Mouse (Mus musculus): ENCODE measurements around the gene Cmklr1.

The Cmklr1 gene

DNA sequence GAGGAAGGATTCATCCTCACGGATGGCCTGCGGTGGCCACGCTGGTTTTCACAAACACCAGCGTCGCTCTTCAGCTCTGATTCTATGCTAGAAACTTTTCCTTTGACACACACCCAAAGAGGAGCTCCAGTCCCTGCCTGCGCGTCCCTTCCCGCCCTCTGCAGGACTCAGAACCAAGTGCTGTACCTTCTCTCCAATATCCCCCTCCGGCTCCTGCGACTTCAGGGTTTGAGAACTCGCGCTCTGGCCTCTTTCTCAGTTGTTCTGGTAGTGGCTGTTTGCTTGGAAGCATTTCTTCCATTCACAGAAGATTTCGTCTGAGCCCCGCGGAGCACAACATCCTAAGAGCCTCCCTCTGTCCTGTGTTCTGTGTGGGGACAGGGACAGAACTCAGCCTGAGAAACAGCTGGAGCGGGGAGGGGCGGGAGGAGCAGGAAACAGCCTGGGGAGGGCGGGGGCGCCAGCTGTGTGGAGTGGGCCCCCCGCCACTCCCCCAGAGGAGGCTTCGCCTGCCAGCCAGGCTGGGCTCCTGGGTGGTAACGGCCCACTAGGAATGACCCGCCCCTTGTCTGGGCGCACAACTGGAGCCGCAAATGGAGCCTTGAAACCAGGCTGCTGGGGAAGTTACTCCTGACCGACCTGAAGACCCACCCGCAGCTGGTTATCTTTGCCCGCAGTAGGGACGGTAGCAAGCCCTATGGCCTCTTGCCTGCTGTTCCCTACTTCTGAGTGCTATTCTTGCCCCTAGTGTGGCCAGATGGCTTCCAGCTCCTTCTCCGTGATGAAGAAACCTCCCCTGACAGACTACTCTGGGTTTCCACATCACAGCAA is at the start of gene Cmklr1:
Gene Cmklr1, minus strand, starts transcription at position 392 of the 831 bp plus-strand sequence.
- DNase-seq (ENCODE audit: low spot score in 2 of 2) = no peak

DNA sequence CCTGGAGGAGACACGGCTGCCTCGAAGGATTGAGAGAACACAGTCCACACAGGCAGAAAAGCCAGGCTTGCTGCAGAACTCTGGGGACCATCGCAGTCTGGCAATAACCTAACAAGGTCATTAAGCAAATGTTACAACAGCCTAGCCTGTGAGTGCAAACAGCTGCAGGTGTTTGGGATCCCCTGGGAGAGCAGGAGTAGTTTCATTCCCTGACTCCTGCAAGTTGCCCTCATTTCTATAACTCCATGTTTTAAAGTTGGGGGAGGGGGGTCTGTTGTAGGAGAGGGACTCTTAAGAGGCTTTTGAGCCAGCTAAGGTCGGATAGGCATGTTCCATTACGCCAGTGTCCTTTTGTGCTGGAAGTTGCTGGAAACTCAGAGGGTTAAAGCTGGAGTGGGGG is 44.2 kb upstream of the Cmklr1 start:
- DNase-seq (ENCODE audit: low spot score in 2 of 2) = no peak

DNA sequence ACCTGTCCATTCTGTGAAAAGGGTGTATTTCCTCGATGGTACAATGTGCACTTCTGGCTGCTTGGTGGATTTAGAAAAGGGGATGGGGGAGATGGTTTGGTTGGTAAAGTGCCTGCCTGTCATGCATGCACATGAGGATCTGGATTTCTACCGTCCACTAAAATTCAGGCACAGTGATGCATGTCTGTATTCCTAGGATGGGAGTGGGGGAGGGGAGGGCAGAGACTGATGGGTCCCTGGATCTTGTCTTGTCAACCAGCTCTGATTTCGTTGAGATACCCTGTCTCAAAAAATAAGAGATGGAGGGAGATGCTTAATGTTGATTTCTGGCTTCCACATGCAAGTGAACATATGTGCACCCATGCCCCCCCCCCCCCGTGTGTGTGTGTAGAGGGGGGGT is 43.8 kb upstream of the Cmklr1 start:
- DNase-seq (ENCODE audit: low spot score in 2 of 2) = no peak

DNA sequence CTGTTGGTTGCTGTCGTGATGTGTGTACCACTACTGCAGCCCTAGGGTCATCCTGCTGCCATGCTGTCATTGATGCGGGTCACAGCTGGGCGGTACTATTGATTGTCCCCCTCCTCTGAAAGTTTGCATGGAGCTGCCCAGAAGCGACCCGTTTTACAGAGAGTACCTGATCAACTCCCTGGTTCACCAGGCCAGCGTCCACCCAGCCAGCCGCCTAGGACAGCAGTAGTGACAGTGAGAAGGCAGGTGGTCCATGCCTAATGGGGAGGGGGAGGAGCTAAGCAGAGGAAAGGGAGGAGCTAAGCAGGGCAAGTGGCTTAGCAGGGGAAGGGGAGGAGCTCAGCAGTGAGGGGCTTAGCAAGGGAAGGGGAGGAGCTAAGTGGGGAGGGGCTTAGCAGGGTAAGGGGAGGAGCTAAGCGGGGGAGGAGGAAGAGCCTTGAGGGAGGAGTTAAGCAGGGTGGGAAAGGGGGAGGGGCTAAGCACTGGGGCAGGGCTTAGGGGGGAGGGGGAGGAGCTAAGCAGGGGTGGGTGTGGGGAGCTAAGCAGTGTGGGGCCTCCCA is 43.0 kb upstream of the Cmklr1 start:
- no peak for DNase-seq (ENCODE audit: low spot score in 2 of 2)

DNA sequence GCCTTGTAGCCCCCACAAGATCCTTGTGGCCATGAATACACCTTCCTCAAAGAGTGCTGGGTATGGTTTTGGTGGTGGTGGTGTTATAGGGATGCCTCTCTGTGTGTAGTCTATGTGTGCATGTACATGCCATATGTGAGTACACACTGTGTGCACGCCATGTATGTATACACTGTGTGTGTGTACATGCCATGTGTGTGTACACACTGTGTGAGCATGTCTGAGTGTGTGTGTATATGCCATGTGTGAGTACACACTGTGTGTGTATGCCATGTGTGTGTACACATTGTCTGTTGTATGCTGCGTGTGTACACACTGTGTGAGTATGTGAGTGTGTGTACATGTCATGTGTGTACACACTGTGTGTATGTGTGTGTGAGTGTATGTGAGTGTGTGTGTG is 40.6 kb upstream of the Cmklr1 start:
- no peak for DNase-seq (ENCODE audit: low spot score in 2 of 2)

DNA sequence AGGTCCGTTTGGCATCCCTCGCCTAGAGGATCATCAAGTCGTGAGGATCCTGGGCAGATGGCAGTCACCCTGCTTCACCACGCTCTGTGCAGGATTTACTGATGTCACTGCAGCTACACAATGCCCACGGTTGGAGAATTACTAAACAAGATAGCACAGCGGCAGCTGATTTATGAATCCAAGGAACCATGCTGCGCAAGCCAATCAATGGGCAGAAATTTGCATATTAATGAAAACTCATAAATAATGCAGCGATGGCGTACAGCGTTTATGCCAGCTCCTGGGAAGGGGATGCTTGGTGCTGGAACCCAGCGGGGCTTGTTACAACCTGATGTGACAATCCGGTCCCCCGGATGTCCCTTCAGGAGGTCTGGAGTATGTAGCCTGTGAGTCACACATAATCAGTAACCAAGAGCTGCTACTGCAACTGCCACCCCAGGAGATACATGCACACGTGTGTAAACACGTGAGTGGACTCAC is 39.9 kb upstream of the Cmklr1 start:
- no peak for DNase-seq (ENCODE audit: low spot score in 2 of 2)

DNA sequence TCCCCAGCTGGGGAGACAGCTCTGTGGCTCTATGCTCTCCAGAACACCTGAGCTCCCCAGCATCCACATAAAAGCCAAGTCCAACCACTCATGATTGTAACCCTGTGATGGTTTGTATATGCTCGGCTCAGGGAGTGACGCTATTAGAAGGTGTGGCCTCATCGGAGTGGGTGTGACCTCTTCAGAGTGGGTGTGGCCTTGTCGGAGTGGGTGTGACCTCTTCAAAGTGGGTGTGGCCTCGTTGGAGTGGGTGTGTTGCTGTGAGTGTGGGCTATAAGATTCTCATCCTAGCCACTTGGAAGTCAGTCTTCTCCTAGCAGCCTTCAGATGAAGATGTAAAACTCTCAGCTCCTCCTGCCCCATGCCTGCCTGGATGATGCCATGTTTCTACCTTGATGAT is 37.3 kb upstream of the Cmklr1 start:
- no peak for DNase-seq (ENCODE audit: low spot score in 2 of 2)

DNA sequence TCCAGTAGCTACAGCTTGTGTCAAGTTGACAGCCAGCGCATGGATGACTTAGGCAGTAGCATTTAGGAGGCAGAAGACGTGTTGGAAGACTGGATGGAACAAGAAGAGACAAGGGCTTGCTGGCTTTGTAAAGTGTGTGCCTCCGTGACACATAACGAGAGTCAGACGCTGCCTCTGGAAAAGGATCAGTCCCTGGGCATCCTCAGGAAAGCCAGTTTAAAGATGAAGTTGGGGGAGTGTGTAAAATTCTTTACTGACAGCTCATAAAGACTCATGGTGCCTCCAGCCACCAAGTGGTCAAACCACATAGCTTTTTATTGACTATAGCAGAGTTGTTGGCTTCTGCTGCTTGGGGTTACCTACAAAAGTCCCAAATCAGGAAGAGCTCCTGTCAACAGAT is 35.2 kb upstream of the Cmklr1 start:
- DNase-seq (ENCODE audit: low spot score in 2 of 2) = no peak

DNA sequence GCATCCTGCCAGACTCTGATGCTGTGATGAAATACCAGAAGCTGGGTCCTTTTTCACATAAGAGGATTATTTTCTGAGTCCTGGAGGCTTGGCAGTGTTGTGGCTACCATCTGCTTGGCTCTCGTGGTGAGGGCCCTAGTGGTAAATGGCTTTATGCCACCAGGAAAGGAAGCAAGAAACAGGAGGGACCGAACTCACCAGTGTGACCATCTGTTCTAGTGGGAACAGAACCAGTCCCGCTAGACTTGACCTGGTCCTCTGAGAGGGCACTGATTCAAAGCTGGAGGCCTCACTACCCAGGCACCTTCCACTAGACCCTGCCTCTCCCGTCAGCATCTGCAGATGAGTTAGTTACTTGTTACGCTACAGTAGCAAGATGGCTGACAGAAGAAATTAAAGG is 33.0 kb upstream of the Cmklr1 start:
- no peak for DNase-seq (ENCODE audit: low spot score in 2 of 2)

DNA sequence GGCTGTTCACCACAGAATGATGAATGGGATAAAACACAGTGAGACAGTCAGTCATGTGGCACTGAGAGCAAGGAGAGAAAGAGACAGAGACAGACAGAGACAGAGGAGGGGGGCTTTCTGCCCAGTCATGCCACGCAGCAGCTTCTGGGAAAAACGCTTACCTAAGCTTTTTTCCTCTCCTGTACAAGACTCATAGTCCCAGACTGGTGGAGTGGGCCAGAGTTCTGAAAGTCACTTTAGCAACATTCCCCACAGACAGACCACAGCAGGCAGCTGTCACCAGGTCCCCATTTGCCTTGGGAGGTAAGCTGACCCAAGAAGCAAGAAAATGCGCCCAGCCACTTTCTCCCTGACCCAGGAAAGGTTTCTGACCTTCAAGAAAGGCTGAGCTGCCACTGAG is 32.2 kb upstream of the Cmklr1 start:
- no peak for DNase-seq (ENCODE audit: low spot score in 2 of 2)

DNA sequence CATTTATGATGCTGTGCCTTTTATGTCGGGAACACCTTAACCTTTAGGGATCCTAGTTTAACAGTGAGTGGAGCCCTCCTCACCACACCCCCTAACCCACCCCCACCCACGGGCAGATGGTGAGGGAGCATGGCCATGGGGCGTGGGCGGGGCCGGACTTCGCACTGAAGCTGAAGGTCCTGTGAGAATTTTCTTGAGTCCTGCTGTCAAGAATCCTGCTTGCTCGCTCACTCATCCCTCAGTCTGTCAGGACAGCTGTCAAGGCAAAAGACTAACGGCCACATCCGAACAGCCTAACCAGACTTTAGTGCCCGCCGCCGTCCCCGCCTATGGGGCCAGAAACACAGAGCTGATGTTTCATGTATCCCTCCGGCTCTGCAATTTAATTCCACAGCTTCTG is 31.0 kb upstream of the Cmklr1 start:
- DNase-seq (ENCODE audit: low spot score in 2 of 2) = no peak

DNA sequence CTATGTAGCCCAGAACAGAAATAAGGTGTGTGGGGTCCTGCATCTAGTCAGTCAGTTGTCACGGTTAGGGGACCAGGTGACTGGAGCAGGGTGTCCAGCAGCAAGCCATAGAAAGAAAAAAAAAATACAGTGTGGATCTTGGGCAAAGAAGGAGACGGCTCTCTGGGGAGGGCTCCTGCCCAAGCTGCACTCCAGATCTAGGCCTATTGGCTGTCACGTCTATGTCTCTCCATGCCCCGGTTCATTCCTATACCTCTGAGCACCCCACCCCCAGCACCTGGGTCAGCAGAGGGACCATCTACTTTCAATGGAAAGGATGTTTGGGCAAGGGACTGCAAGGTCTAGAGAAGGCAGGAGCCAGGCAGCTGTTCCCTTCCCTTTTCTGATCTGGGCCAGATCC is 29.3 kb upstream of the Cmklr1 start:
- DNase-seq (ENCODE audit: low spot score in 2 of 2) = no peak

DNA sequence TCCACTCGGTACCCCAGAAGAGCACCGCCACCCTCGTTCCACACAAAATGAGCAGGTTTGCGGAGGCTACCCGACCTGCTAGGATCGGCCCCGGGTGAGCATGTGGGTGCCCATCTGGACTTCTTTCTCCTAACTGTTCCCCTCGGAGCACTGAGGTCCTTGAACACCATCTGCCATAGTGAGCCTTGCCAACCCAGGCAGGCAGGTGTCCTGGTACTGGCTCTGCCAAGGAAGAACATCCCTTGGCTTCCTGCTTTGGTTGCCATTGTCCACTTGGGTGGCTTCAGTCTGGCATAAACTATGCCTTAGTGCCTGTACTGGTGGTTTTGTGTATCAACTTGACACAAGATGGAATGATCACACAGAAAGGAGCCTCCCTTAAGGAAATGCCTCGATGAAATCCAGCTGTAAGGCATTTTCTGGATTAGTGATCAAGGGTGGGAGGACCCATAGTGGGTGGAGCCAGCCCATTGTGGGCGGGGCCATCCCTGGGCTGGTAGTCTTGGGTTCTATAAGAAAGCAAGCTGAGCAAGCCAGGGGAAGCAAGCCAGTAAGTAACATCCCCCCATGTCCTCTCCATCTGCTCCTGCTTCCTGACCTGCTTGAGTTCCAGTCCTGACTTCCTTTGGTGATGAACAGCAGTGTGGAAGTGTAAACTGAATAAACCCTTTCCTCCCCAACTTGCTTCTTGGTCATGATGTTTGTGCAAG is 28.7 kb upstream of the Cmklr1 start:
- DNase-seq (ENCODE audit: low spot score in 2 of 2) = no peak

DNA sequence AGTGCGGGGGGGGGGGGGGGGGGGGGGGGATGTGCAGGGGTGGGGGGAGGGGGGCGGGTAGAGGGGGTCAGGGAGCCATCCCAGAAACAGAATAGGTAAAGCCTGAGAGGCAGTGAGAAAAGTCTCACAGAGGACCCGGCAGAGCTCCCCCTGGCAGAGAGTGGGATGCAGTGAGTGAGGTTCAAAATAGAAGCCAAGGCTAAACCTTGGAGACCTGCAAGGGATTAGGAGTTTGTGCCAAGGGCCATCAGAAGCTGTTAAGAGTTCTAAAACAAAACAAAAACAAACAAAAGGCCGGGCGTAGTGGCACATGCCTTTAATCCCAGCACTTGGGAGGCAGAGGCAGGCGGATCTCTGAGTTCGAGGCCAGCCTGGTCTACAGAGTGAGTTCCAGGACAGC is 27.3 kb upstream of the Cmklr1 start:
- no peak for DNase-seq (ENCODE audit: low spot score in 2 of 2)

DNA sequence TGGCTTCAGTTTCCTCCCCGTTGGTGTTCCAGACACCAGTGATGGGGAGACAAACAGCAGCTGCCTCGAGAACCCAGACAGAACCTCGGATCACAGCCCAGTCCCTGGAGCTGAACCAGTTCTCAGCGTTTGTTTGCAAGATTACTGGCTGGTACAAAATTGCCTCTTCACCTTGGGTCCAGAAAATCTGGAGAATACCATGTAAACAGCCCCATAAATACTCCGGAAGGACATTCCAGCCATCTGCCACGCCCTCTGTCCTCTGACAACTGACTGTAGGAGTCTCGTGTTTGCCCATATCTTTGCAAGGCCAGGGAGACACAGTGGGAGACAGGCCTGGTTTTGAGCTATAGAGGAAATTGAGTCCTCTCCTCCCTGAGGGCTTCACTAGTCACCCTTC is 24.6 kb upstream of the Cmklr1 start:
- DNase-seq (ENCODE audit: low spot score in 2 of 2) = no peak

DNA sequence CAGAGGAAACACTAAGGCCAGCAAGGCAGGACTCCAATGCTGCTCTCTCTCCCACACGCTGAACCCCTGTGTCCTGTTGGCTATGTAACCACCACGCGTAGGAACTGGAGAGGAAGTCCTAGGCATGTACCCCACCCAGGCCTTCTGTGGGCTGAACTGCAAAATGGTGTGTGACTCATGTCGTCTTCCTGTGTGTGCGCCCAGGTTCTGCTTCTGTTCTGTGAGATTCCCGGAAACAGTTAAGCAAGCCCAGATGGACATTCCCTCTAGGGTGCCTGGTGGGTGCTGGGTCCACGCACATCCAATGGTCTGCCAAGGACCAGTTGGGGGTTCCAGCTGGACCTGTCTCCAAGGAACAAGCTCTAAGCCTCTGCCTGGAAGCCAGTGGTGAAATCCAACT is 22.2 kb upstream of the Cmklr1 start:
- DNase-seq (ENCODE audit: low spot score in 2 of 2) = no peak

DNA sequence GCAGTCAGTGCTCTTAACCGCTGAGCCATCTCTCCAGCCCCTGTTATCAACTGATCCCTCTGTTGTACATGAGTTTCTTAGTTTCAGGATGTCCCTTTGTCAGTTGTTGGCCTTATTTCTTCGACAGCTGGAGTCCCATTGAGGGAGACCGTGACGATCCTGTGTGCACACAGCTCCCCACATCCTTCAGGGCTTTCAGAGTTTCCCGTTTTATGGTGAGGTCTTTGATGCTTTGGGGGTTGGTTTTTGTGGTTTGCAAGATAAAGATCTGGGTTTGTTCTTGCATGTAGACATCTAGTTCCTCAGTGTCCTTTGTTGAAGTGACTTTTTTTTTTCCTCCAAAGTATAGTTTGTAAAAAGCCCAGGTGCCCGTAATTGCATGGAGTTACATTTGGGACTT is 20.4 kb upstream of the Cmklr1 start:
- no peak for DNase-seq (ENCODE audit: low spot score in 2 of 2)

DNA sequence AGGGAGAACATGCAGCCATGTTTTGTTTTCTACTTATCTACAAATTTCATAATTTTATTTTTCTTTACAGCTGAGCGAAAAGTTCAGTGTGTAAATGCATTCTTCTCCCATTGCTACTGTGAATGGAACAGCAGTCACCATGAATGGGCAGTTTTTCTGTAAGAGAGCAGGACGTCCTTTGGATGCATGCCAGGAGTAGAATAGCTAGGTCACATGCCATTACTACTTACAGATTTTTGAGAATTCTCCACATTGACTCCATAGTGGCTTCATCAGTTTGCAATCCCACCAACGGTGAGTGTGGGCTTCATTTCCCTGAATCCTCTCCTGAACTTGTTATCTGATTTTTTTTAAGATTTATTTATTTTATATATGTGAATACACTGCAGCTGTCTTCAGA is 19.9 kb upstream of the Cmklr1 start:
- no peak for DNase-seq (ENCODE audit: low spot score in 2 of 2)

DNA sequence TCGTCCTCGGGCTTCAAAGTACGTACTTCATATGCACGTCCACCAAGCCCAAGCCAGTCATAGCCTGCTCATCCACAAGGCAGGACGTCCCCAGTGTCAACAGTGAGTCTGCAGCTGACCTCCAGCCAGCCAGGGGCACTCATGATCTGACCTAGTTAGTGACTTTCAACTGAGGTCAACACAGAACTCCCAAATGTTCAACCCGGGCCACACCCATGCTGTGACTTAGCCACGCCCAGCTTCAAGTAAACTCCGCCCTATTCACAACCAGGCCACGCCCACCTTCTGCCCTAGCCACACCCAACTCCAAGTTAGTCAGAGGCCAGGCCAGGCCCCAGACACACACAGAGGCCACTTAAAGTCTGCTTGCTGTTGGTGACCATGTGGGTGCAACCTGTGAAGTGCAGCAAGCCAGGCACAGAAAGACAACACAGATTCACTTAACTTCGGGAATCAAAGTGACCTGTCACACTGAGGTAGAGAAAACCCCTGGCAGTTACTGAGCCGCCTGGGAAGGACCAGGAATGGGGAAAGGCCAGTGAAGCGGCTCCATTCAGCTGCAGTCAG is 14.5 kb upstream of the Cmklr1 start:
- no peak for DNase-seq (ENCODE audit: low spot score in 2 of 2)

DNA sequence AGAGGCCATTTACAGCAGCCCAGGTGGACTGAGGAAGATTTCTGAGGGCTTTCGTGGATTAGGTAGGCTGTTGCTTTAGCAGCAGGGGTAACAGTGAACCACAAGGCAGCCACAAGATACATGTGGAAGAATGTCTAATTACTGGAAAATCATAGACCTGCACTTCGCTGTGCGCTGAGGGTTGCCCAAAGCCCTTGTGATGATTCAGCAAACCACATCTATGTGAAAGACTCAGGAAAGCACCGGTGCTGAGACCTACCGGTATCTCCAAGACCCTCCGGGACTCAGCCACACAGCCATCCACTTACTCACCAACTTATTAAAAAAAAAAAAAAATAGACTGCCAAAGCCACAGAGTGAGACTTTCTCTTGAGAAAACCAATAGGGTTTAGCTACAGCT is 13.9 kb upstream of the Cmklr1 start:
- no peak for DNase-seq (ENCODE audit: low spot score in 2 of 2)

DNA sequence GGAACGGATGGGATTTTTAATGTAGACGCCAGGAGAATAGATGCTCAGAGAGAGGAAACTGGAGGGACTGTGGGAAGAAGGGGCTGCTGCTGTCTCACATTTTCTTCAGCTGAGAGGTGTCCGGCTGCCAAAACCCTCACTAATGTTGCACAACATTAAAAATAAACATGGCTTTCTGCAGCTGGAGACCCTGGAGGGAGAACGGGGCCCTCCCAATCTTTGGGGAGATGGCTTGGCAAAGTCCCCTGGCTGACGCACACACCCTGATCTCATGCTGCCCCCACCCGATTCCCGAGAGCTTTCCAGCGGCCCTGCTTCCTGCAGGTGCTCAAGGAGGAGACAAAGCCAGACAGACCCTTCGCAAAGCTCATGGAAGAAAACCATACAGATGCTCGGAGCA is 10.6 kb upstream of the Cmklr1 start:
- DNase-seq (ENCODE audit: low spot score in 2 of 2) = no peak

DNA sequence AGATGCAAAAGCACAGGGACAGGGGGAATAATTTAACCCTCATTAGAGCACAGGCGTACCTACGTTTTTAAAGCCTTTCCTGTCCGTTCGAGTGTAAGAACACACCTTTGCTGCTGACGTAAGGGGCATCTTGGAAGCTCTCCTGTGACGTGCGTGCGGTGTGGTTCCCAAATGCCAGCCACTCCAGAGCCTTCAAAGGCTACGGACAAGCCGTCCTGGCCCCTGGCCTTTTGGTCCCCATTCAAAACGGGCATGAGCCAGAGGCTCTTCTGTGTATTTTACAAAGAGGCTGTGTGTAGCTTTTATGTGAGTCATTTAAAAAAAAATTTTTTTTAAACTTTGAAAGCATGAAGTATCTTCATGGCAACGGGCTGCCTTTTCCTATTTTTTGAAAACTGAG is 4.6 kb upstream of the Cmklr1 start:
- DNase-seq (ENCODE audit: low spot score in 2 of 2) = no peak

DNA sequence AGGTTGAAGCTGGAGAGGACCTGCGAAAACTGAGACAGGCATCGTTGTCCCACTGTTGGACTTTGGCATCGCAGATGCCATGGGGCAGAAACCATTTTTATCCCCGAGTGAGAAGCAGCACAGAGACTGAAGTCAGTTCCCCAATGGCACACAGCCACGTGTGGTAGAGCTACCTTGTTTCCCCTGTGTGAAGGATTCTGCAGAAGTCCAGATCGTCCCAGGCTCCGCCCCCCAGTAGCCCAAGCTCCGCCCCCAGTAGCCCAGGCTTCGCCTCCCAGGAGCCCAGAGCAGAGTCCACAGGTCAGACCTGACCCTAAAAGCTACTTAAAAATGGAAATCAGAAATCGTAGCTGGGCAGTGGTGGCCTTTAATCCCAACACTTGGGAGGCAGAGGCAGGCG is 4.0 kb upstream of the Cmklr1 start:
- DNase-seq (ENCODE audit: low spot score in 2 of 2) = no peak

Measured in frontal cortex, postnatal 25 days (tissue).